Mouse (Mus musculus) hindlimb bud, embryonic 11.5 days (tissue): ENCODE results near the gene Klhdc8a.

Experiments
- DNase-seq: peaks from one replicate; pipeline ENCODE4 v3.0.0-alpha.2; 2012; ENCODE audit warnings: low read depth, low spot score; ENCODE audit errors: extremely low spot score

Klhdc8a gene

DNA sequence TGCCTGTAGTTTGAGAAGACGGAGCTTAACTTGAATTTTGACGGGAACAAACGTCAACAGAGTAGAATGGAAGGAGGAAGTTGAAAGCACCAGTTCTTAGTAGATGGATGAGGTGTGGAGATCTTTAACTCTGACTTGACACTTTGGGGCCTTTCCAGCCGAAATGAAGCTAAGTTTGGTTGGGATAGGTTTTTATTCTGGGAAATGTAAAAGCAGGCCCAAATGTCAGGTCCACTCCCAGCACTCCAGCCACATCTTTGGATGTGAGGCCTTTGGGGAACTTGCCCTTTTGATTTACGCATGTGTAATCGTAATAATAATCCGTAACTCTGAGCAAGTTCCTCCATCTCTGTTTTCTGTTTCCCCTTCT lies 18.2 kb downstream of the Klhdc8a start:
- DNase-seq = no peak

DNA sequence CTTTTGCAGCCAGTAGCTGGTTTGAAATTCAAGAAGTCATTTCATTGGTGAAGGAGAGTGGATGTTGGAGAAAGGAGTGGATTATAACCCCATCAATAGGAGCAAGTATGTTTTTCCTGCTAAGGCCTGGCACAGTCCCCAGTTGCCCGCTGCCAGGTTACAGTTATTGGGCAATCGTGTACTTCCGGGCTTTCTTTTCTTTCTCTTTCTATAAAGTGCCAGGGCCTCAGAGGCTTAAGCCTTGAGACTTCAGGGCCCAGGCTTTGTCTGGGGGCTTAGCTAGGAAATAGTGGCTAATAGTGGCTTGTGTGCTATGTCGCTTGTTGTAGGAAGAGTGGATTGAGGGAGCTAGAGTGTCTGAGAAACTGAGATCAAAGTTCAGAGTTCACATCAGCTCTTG lies 19.0 kb downstream of the Klhdc8a start:
- DNase-seq = no peak

DNA sequence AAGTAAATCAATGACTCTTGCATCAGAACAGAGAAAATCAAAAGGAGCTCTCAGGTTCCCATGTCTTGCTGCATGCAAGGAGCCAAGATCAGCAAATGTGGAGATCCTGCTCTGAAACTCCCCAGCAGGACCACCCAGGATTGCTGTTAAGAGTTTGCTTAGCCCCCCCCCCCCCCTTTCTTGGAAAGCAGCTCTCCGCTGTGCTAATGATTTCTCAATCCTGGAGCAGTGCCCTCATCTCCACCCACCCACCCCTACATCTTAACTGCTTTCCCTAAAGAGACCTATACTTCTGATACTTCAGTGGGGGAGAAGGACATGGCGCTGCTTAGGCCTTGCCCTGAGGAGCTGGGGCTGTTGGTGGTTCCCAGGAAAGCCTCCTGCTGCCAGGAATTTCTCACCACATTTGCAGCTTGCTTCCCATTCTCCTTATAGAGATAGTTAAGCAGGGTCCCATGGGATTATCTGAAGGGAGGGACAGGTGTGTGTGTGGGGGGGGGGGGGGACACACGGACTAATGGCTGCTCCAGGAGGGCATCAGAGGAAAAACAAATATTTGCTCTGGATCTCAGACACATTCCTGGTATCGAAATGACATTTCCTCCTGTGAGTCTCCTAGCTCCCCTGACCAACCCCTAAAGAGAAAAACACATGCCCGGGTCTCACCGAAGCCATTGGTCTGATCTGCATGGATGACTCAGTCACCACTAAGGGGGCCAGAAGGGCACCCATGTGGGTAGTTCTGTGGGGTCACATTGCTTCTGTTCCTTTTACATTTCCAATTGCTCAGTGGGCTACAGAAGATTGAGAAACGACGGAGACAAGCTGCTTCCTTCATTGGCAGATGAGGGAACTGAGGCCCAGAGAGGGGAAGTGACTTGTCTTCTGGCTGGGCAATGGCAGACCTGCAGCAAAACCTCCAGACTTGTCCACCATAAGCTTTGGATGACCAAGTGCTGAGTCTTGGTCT lies 19.8 kb downstream of the Klhdc8a start:
- DNase-seq = no peak

DNA sequence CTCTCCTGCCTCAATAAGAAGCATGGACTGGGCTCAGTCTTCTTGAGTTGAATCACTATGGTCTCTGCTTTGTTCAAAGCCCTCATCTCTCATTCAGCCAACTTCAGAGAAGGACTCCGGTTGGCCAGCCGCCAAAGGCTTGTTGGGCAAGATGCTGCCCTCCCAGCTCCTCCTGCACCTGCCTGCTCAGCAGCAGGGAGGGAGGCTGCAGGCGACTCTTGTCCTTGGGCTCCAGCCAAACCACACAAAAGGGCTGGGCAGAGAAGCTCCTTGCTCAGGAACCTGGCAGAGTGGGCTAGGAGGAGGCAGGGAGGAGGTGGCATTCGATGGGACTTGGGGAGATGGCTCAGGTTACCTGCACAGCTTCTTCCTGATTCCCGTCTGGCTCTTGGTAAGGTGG lies 20.8 kb downstream of the Klhdc8a start:
- no peak for DNase-seq

DNA sequence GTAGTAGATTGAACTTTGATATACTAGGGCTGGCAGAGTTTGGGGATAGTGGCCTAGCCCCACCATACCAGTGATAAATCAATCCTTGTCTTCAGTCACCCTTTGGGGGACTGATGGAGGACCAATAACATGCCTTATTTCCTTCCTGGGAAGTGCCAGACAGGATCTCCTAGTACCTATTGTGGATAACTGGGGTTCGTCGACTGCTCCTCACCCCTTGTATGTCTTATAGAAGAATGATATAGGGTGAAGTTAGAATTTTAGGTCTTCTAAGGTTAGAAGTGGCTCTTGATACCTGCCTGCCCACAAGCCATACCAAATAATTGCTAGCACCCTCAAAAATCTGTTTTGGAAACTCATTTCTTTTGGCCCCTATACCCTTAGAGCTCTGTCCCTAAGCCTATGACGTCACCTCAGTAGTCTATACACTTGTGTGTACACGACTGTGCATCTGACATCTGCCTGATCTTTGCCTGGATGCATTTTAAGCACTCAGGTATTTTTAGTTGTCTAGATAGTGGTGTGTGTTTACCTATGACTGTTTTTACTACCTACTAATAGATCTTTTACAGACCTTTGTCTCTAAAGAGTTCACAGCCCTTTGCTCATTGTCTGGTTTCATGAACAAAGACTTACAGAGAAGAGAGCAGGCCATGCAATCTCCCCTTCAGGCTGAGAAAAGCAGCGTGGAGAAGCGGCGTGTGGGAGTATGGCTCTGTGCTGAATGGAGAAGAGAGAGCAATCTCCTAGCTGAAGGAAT lies 23.6 kb downstream of the Klhdc8a start:
- DNase-seq = no peak

DNA sequence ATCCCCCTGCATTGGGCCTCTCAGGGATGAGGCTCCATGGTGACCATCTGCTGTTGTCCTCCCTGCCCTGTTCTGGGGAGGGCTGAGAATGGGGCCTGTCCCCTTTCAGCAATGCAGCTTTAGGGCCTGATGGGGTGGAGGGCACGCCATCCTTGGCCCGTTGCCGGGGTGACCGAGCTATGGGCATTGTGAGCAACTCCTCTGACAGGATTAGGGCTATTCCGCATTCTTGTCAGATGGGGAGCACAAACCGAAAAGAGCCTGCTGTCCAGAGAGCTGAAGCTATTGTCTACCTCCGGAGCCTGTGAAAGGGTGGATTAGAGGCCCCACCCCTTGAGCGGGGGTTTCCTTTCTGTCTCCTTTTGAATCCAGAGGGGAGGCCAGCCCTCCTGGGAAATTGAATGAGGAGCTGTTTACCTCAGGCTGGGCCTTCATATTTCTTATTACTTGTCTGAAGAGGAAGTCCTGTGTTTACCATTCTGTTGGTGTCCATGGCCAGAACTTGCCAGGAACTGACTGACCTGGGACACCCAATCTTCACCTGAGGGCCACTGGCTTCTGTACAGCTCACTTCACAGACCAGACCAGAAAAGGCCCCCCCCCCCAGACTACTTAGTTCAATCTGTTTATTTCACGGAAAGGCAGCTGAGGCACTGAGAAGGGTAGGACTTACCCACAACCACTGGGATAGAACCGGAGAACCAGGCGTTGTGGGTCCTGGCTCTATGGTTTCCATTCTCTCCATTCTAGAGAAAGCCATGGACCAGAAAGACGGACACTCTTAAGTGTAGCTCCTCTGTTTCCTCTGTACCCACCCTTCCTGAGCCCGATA lies 24.5 kb downstream of the Klhdc8a start:
- DNase-seq = no peak

DNA sequence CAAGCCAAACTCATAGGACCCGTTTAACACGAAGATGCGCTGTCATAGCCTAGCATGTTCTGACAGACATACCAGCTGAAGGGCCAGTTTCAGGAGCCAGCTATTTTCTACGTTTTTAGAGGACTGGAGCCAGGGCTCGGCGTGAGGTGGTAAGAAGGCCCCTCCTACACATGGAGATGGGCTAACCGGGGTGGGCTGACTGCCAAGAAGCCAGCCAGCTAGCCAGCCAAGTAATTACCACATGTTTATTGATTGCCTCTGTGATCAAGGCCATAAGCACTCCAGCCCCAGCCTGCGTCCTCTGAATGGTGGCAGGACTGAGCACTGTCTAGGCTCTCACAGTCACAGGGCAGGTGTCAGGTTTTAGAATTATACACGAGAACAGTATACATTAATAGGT lies 28.4 kb downstream of the Klhdc8a start:
- DNase-seq = no peak

DNA sequence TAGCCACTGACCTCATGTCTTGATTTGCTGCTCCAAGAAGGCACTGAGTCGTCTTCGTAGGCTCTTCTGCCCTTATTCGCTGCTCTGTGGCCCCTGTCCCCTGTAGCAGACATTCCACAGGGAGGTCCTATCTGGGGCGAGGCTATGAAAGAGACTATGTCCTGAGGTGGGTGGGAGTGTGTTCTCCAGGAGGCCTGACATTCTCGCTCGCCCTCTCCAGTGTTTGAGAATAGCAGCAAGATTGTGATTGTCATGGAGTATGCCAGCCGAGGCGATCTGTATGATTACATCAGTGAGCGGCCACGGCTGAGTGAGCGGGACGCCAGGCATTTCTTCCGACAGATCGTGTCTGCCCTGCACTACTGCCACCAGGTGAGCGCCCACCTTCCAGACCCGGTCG lies 29.1 kb downstream of the Klhdc8a start:
- DNase-seq = no peak

DNA sequence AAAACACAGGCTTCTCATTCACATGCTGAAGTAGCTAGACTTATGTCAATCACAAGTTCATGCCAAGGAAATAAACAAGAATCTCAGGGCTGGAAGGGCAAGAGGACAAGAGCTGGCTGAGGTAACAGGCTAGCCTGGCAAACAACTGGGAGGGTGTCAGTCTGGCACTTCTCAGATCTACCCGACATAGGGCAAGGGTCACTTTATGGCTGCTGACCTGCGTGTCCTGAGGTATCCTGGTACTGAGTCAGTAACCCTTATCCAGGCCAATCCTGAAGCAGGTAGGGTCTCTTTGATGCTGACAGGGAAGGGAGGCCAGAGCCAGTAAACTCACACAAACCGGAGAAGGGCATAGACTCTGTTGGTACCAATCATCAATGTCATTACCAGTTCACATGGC lies 30.1 kb downstream of the Klhdc8a start:
- no peak for DNase-seq

DNA sequence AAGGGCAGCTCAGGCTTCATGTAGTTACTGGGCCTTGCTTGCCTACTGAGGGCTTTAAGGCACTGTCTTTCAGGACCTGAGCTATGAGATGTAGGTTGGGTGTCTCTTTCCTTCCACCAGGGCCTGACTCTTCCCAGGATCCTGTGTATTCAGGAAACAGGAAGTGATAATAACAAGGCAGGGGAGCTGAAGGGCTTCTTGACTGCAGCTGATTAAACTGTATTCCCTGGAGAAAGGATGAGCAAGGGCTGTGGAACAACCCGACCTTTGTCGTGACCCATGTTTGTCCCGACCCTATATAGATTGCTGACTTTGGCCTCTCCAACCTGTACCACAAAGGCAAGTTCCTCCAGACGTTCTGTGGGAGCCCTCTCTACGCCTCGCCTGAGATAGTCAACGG lies 31.2 kb downstream of the Klhdc8a start:
- no peak for DNase-seq

DNA sequence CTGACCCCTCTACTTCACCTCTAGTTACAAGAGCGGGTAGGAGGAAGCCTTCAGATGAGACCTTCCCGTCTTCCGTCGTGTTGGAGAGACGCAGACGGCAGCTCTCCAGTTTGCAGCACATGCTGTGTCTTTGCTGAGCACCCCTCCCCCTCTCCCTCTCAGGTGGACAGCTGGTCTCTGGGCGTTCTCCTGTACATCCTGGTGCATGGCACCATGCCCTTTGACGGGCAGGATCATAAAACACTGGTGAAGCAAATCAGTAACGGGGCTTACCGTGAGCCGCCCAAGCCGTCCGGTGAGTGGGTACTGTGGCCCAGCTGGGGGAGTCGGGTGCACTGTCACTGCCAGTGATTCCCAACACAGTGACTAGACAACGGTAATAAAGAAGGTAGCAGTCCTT lies 32.0 kb downstream of the Klhdc8a start:
- DNase-seq = no peak

DNA sequence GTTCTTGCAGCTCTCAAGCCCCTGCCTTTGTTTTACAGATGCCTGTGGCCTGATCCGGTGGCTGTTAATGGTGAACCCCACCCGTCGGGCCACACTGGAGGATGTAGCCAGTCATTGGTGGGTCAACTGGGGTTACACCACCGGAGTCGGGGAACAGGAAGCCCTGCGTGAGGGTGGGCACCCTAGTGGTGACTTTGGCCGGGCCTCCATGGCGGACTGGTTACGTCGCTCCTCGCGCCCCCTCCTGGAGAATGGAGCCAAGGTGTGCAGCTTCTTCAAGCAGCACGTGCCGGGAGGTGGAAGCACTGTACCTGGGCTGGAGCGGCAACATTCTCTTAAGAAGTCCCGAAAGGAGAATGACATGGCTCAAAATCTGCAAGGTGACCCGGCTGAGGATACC lies 32.9 kb downstream of the Klhdc8a start:
- no peak for DNase-seq

DNA sequence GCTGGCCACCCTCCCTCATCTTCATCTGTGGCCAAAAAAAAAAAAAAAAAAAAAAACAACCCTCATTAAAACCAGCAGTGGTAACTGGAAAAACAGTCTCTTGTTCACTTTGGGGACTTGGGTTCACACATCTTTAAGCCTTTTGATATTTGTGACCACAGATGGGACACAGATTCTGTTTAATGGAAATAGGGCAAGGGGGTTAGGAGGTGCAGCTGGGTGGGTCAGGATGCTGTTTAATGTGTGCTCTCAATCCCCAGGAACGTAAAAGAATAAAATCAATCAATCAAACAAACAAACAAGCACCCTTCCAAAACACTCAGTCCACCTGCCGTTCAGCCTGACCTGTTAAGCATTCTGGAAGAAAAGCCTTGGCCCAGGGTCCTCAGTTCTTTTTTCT lies 34.8 kb downstream of the Klhdc8a start:
- DNase-seq = no peak

DNA sequence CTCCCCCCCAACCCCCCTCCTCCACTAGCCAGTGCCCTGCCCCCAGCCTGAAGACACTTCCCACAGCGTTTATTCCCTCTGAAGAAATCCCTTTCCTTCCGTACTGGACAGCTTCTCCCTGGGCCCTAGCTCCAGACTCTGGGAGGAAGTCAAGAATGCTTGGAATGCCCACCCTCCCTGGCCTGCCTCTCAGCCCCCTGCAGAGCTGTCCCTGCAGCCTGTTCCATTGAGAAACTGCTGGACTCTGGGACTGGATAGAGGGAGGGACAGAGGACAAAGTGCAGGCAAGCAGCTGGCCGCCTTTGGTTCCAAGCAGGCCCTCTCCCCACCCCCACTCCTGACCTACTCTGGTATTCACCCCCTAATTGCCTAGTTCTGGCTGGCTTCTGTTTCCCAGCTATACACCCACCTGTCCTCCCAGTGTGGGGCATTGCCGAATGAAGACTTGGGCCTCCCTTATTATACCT lies 35.3 kb downstream of the Klhdc8a start:
- DNase-seq = no peak

DNA sequence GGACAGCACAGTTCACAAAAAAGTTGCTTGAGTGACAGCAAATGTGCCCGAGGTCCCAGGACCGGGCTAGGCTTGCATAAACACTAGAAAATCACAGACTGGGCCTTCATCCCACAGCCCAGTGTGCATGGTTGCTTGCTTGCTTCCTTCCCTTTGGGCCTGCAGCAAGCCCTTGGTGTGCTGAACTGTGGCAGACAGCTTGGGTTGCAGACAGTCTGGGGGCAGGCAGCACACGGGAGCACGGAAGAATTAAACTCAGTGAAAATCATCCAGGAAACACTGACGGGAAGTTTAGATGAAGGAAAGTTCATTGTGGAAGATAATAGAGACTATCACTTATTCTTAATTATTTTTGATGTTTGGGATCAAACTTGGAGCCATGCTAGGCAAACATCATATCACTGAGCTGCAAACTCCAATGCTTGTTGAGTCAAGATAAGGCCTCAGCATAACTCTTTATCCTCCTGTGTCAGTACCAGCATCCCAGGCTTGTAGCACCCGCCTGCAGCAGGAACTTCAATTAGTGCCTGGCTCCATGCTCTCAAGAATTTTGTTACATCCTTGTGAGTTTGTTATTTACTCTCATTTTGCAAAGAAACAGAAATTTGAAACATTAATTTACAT lies 35.9 kb downstream of the Klhdc8a start:
- no peak for DNase-seq

DNA sequence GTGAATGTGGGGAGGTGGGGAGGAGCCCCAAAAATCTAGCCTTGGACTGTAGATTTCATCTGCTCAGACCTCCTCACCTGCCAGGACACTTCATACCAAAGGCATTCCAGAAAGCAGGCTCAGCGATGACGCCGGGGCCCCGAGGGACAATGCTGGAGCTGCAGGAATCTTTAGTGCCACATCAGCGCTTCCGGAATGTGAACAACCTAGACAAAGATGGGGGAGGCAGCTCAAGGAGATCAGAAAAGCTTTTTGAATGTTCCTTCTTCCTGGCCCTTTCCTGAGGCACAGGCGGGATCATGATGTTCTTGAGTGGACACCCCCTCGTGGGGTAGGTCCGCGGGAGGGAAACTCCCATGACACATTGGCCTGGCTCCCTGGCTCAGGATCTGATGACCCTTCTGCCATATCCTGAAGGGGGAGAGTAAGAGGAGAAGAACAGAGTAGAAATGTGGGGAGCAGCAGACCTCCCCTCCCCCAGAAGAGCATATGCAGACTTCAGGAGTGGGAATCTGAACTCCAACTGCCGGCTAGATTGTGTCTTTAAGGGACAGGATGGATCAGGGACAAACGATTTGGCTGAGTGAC lies 37.0 kb downstream of the Klhdc8a start:
- DNase-seq = no peak

DNA sequence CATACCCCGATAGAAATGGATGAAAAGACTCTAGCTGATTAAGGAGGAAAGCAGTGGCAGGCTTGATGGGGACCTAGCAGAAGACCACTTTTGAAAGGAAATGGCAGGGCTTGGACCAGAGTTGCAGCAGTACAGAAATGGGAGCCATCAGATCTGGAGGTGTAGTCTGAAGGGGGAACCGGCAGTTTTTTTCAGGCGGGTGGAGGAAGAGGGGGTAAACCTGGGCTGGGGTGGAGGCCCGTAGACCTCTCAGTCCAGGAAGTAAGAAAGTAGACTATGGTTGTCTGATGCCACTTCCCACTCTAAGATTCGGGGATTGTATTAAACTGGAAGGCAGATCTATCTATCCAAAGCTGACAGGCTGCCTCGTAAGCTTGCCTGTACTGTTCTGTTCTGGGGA lies 38.5 kb downstream of the Klhdc8a start:
- DNase-seq = no peak

DNA sequence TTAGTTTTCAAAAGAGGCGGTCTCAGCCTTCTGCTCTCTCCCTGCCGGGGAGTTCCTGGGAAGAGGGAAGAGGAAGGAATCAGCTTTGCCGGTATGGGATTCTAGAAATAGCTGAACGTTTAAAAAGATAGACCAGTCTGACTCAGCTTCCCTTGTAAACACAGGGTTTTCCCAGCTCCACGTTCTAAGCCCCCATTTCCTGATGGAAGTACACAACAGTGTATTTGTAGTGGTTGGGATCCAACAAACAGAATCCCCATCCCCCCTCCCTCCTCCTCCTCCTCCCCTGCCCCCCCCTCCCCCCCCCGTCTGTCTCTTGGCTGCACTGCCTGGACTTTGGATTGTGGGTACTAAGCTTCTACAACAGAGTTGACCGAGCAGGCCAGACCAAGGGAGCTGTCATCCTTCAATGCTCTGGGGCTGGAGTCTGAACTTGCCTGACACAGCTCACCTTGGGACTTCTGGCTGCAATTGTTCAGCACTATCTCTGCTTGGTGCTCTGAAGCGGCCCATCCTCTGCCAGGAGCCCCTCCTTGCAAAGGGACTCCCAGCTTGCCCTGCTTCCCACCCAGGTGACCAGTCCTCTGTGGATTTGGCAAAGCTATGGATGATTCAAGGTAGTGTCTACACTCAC lies 39.7 kb downstream of the Klhdc8a start:
- DNase-seq = no peak

DNA sequence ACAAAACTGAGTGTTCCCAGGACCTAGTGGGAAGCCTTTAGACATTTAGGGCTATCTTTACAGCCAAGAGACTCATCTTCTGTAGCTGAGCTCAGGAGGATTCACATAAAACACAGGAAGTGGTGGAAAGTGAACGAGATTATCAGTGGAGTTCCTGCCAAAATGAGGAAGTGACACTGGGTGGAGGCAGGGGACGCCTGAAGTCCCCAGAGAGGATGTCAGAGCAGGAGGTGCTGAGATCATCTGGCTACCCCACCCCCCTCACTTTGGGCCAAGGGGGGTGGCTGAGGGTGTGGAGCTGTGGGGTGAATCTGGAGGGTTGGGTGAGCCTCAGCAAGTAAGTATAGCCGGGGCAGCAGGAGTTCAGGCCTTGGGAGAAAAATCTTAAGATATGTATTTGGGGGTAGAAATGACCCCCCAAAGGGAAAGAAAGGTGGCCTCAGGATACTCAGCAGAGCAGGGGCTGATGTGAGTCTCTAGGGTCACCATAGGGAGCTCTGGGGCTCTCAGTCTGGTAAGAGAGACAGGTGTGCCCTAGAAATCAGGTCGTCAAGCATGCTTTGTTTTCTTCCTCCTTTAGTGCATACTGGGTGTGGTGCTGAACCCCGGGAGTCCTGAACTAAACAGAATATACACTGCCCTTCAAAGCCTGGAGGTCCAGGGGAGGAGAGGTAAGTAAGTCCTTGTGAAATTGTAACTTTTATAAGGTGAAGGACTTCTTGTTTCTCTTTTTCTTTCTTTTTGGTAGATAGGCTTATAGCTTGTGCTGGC lies 43.5 kb downstream of the Klhdc8a start:
- no peak for DNase-seq
